Mouse (Mus musculus) heart, embryonic 15.5 days (tissue): ENCODE results near the gene 1190002N15Rik. TPM values are rescaled to one million over a fixed set of nuclear protein-coding genes. Genes with fewer than 3 reads are reported as not detected.
A peak's percentile ranks its signal among the peaks of the same experiment; 100 is the strongest.

Experiments
- ATAC-seq: fragments of 200-750 bp; cut with Nextera tagmentation; replicated peaks from 2 replicates; pipeline ENCODE4 v1.8.0; 2017; ENCODE audit warnings: low read depth, moderate TSS enrichment; ENCODE audit not compliant: insufficient number of reproducible peaks, insufficient read depth, low FRiP score
- H3K27ac ChIP-seq: fragments of 300-500 bp; sonication (generic); 2 replicates; pipeline ENCODE4 v1.5.1; 2015; ENCODE audit warnings: mild to moderate bottlenecking, inconsistent platforms
- H3K27me3 ChIP-seq: fragments of 300-500 bp; sonication (generic); 2 replicates; pipeline ENCODE4 v1.6.1; 2015; ENCODE audit warnings: inconsistent platforms
- H3K36me3 ChIP-seq: fragments of 300-500 bp; sonication (generic); 2 replicates; pipeline ENCODE4 v1.6.1; 2015; ENCODE audit warnings: mild to moderate bottlenecking, inconsistent platforms
- H3K4me1 ChIP-seq: fragments of 300-500 bp; sonication (generic); replicated peaks from 2 replicates; pipeline ENCODE4 v1.6.1; 2015; ENCODE audit warnings: inconsistent platforms
- H3K4me2 ChIP-seq: fragments of 300-500 bp; sonication (generic); 2 replicates; pipeline ENCODE4 v1.6.1; 2015; ENCODE audit warnings: inconsistent platforms, mild to moderate bottlenecking, moderate library complexity
- H3K4me3 ChIP-seq: fragments of 300-500 bp; sonication (generic); 2 replicates; pipeline ENCODE4 v1.5.1; 2015; ENCODE audit warnings: mild to moderate bottlenecking, inconsistent platforms
- H3K9ac ChIP-seq: fragments of 300-500 bp; sonication (generic); 2 replicates; pipeline ENCODE4 v1.6.1; 2015; ENCODE audit warnings: mild to moderate bottlenecking, inconsistent platforms
- H3K9me3 ChIP-seq: fragments of 300-500 bp; sonication (generic); replicated peaks from 2 replicates; pipeline ENCODE4 v1.6.1; 2016; ENCODE audit warnings: inconsistent platforms
- WGBS: fragments of 180-500 bp; shearing (Covaris S2); methylation state at CpG from one replicate; pipeline ENCODE4 v1.1.7; 2015; ENCODE audit warnings: mixed read lengths; 5-methylcytosine and 5-hydroxymethylcytosine counted together
- polyA plus RNA-seq: library from polyadenylated mRNA; unstranded; fragments of >200 nt; fragmentation: Nextera tagmentation; extraction: Ambion mirVana; gene quantifications from 2 replicates; pipeline ENCODE4 v1.2.1, GENCODE M21; 2015

1190002N15Rik gene
- 30.4 and 32.8 TPM in 2 replicates for polyA plus RNA-seq

- H3K9me3 ChIP-seq, result no peaks in the 10 kb centered on the region
- peak; percentile 90 for ATAC-seq
- under 1% methylated on average over 87 of the region's 104 CpGs for WGBS
- H3K4me3 ChIP-seq, result peak within 1 kb of the TSS; percentile 94
- peak within 1 kb of the TSS; percentile 82 for H3K9ac ChIP-seq
- H3K27ac ChIP-seq, result peak within 1 kb of the TSS; percentile 99
- peaks cover 19% of the 10 kb centered on the region for H3K4me1 ChIP-seq
- H3K36me3 ChIP-seq, result no peaks in the 10 kb centered on the region
- H3K4me2 ChIP-seq, result peak within 1 kb of the TSS; percentile 87
- no peaks in the 10 kb centered on the region for H3K27me3 ChIP-seq
These were observed at the start of gene 1190002N15Rik for GRCm38 (mm10) chr9:94537970-94538822. Gene 1190002N15Rik (minus strand): TSS chr9:94538081.

GRCm38 (mm10) chr9:94582309-94582708, 44.4 kb upstream of the 1190002N15Rik start:
- no peak for ATAC-seq
- Histone ChIP-seq H3K4me3 (no peak overlapping the region), H3K27me3 (no peaks in the 10 kb centered on the region), H3K9ac (no peak overlapping the region), H3K4me1 (peaks cover 15% of the 10 kb centered on the region), H3K27ac (peak overlapping the region; percentile 23; the same call in 1 of the 2 replicates), H3K36me3 (no peaks in the 10 kb centered on the region), H3K4me2 (no peak overlapping the region), H3K9me3 (no peaks in the 10 kb centered on the region)
- WGBS, result 37% methylated on average over 8 of the region's 8 CpGs

GRCm38 (mm10) chr9:94581661-94582060, 43.8 kb upstream of the 1190002N15Rik start:
- Histone ChIP-seq H3K4me3 (no peak overlapping the region), H3K36me3 (no peaks in the 10 kb centered on the region), H3K9ac (no peak overlapping the region), H3K9me3 (no peaks in the 10 kb centered on the region), H3K4me2 (no peak overlapping the region), H3K27me3 (no peaks in the 10 kb centered on the region), H3K4me1 (peaks cover 15% of the 10 kb centered on the region), H3K27ac (no peak overlapping the region)
- 81% methylated on average over 4 of the region's 4 CpGs for WGBS
- no peak for ATAC-seq

GRCm38 (mm10) chr9:94580071-94580737, 42.3 kb upstream of the 1190002N15Rik start:
- Histone ChIP-seq H3K9ac (no peak overlapping the region), H3K4me2 (no peak overlapping the region), H3K4me3 (no peak overlapping the region), H3K27me3 (no peaks in the 10 kb centered on the region), H3K4me1 (peaks cover 15% of the 10 kb centered on the region), H3K27ac (no peak overlapping the region), H3K36me3 (no peaks in the 10 kb centered on the region), H3K9me3 (no peaks in the 10 kb centered on the region)
- ATAC-seq, result no peak
- WGBS, result 87% methylated on average over 3 of the region's 3 CpGs

- Histone ChIP-seq H3K4me2 (no peak overlapping the region), H3K9me3 (no peaks in the 10 kb centered on the region), H3K27me3 (no peaks in the 10 kb centered on the region), H3K4me1 (no peaks in the 10 kb centered on the region), H3K36me3 (no peaks in the 10 kb centered on the region), H3K27ac (no peak overlapping the region), H3K4me3 (no peak overlapping the region), H3K9ac (no peak overlapping the region)
- ATAC-seq, result no peak
- 63% methylated on average over 1 of the region's 1 CpGs for WGBS
These were observed 33.9 kb upstream of the 1190002N15Rik start for GRCm38 (mm10) chr9:94571802-94572201.

GRCm38 (mm10) chr9:94568386-94568785, 30.5 kb upstream of the 1190002N15Rik start:
- no peak overlapping the region for H3K4me3 ChIP-seq
- H3K4me2 ChIP-seq, result no peak overlapping the region
- H3K27ac ChIP-seq, result no peak overlapping the region
- WGBS, result 80% methylated on average over 3 of the region's 3 CpGs
- H3K4me1 ChIP-seq, result no peaks in the 10 kb centered on the region
- H3K9me3 ChIP-seq, result no peaks in the 10 kb centered on the region
- H3K36me3 ChIP-seq, result no peaks in the 10 kb centered on the region
- H3K9ac ChIP-seq, result no peak overlapping the region
- no peaks in the 10 kb centered on the region for H3K27me3 ChIP-seq
- ATAC-seq, result no peak

GRCm38 (mm10) chr9:94567722-94568314, 29.9 kb upstream of the 1190002N15Rik start:
- 68% methylated on average over 5 of the region's 5 CpGs for WGBS
- H3K4me1 ChIP-seq, result no peaks in the 10 kb centered on the region
- H3K4me3 ChIP-seq, result no peak overlapping the region
- H3K9ac ChIP-seq, result no peak overlapping the region
- ATAC-seq, result no peak
- no peaks in the 10 kb centered on the region for H3K36me3 ChIP-seq
- H3K4me2 ChIP-seq, result no peak overlapping the region
- no peaks in the 10 kb centered on the region for H3K9me3 ChIP-seq
- H3K27me3 ChIP-seq, result no peaks in the 10 kb centered on the region
- no peak overlapping the region for H3K27ac ChIP-seq

GRCm38 (mm10) chr9:94556776-94557514, 19.1 kb upstream of the 1190002N15Rik start:
- H3K9ac ChIP-seq, result no peak overlapping the region
- H3K4me1 ChIP-seq, result no peaks in the 10 kb centered on the region
- no peak overlapping the region for H3K27ac ChIP-seq
- no peak for ATAC-seq
- no peak overlapping the region for H3K4me2 ChIP-seq
- H3K9me3 ChIP-seq, result no peaks in the 10 kb centered on the region
- H3K4me3 ChIP-seq, result no peak overlapping the region
- no peaks in the 10 kb centered on the region for H3K36me3 ChIP-seq
- 70% methylated on average over 6 of the region's 6 CpGs for WGBS
- no peaks in the 10 kb centered on the region for H3K27me3 ChIP-seq

GRCm38 (mm10) chr9:94556249-94556648, 18.4 kb upstream of the 1190002N15Rik start:
- Histone ChIP-seq H3K4me1 (no peaks in the 10 kb centered on the region), H3K36me3 (no peaks in the 10 kb centered on the region), H3K9me3 (no peaks in the 10 kb centered on the region), H3K4me3 (no peak overlapping the region), H3K27ac (no peak overlapping the region), H3K4me2 (no peak overlapping the region), H3K9ac (no peak overlapping the region), H3K27me3 (no peaks in the 10 kb centered on the region)
- no peak for ATAC-seq

GRCm38 (mm10) chr9:94550493-94551095, 12.7 kb upstream of the 1190002N15Rik start:
- Histone ChIP-seq H3K9me3 (no peaks in the 10 kb centered on the region), H3K36me3 (no peaks in the 10 kb centered on the region), H3K27ac (no peak overlapping the region), H3K27me3 (no peaks in the 10 kb centered on the region), H3K9ac (no peak overlapping the region), H3K4me2 (no peak overlapping the region), H3K4me1 (no peaks in the 10 kb centered on the region), H3K4me3 (no peak overlapping the region)
- 88% methylated on average over 2 of the region's 2 CpGs for WGBS
- no peak for ATAC-seq
